Mouse (Mus musculus) small intestine, adult 2 months (tissue): ENCODE results near the gene Sbno1. TPM values are rescaled to one million over a fixed set of nuclear protein-coding genes. Genes with fewer than 3 reads are reported as not detected.
A peak's percentile ranks its signal among the peaks of the same experiment; 100 is the strongest.
"Not testable (repeated sequence)": the region's sequence is repeated elsewhere in the genome, so short reads cannot be mapped to it uniquely, and the experiment has no call there.

Experiments
- H3K27ac ChIP-seq: fragments of 200-500 bp; 2 replicates; pipeline ENCODE4 v1.5.1; 2012; ENCODE audit warnings: low read depth, low read length, control low read depth, inconsistent platforms; ENCODE audit not compliant: insufficient read depth
- H3K27me3 ChIP-seq: fragments of 200-500 bp; 2 replicates; pipeline ENCODE4 v1.6.1; 2012; ENCODE audit warnings: mild to moderate bottlenecking, moderate library complexity, low read length, inconsistent platforms; ENCODE audit not compliant: control insufficient read depth, insufficient read depth
- H3K36me3 ChIP-seq: fragments of 200-500 bp; 2 replicates; pipeline ENCODE4 v1.6.1; 2012; ENCODE audit warnings: mild to moderate bottlenecking, low read length, control low read depth, inconsistent platforms; ENCODE audit not compliant: control insufficient read depth, insufficient read depth
- H3K4me1 ChIP-seq: fragments of 200-500 bp; 2 replicates; pipeline ENCODE4 v1.6.1; 2012; ENCODE audit warnings: low read length, inconsistent platforms, mixed read lengths; ENCODE audit not compliant: control insufficient read depth, insufficient read depth, insufficient read length
- H3K4me3 ChIP-seq: fragments of 200-500 bp; 2 replicates; pipeline ENCODE4 v1.5.1; 2012; ENCODE audit warnings: low read depth, mild to moderate bottlenecking, control low read depth, inconsistent platforms, low read length, moderate library complexity
- CTCF ChIP-seq: fragments of 200-500 bp; IDR thresholded peaks from 2 replicates; pipeline ENCODE4 v1.5.1; 2012; ENCODE audit warnings: low read depth, mild to moderate bottlenecking, control low read depth, inconsistent platforms, low read length, moderate library complexity, mixed read lengths; ENCODE audit not compliant: insufficient replicate concordance, insufficient read length; ENCODE audit errors: extremely low read depth
- POLR2A ChIP-seq: fragments of 200-500 bp; IDR thresholded peaks from 2 replicates; pipeline ENCODE4 v1.6.1; 2012; ENCODE audit warnings: low read depth, mild to moderate bottlenecking, control low read depth, inconsistent platforms, low read length, moderate library complexity
- WGBS: fragments of 180-500 bp; shearing (Covaris S2); methylation state at CpG from one replicate; pipeline ENCODE4 v1.1.7; 2018; 5-methylcytosine and 5-hydroxymethylcytosine counted together
- polyA plus RNA-seq: library from polyadenylated mRNA; depleted of rRNA; stranded (reverse); fragments of >200 nt; gene quantifications from 2 replicates; pipeline ENCODE4 v1.2.3, GENCODE M21; 2012

The Sbno1 gene
- polyA plus RNA-seq, 1 experiment: 8.1 TPM

DNA sequence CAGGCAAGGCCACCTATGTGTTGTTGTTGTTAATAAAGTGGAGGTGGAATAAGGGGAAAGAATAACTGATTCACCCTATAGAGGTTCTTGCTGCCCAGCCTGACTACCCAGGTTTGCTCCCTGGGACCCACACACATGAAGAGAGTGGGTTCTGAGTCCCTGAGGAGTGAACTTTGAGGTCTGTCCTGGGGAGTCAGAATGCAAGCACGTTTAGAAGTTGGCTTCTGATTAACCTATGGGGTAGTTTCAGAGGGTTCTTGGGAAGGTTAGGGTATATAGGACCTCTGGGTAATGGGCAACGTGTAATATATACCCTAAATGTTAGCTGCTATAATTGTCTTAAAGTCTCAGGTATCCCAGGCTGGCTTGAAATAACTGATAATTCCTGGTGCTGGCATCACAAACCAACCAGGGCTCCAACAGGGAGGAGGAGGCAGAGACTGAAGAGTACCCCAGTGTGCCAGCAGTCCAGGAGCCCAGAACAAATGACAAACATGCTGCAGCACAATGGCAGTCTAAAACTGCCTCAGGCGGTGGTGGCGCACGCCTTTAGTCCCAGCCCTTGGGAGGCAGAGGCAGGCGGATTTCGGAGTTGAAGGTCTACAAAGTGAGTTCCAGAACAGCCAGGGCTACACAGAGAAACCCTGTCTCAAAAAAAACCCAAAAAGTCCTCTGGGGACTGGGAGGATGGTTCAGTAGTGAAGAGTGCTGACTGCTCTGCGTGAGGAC, 36.7 kb upstream of the Sbno1 start:
- Histone ChIP-seq H3K27ac (no peak overlapping the region), H3K36me3 (peaks cover 56% of the 10 kb centered on the region), H3K27me3 (no peaks in the 10 kb centered on the region), H3K4me3 (no peak overlapping the region), H3K4me1 (no peaks in the 10 kb centered on the region)
- 87% methylated on average over 8 of the region's 8 CpGs for WGBS
- TF ChIP-seq POLR2A (no peak), CTCF (no peak)

DNA sequence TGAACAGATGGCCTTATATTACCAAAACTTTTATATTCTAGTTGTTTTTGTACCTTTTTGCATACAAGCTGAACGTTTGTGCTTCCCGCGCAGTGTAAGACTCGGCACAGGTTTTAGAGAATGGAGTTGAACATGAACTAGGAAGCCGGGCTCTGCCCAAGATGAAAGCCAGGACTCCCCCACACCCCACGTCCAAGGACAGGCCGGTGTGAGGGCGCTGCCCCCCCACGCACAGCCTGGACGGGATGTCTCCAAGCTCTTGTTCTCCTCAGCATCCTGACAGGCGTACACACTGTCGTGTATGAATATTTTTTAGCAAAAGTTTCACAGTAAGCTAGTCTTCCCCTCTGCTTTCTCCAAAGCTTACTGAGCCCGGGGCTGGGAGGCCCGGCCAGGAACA, 35.1 kb upstream of the Sbno1 start:
- peaks cover 65% of the 10 kb centered on the region for H3K36me3 ChIP-seq

DNA sequence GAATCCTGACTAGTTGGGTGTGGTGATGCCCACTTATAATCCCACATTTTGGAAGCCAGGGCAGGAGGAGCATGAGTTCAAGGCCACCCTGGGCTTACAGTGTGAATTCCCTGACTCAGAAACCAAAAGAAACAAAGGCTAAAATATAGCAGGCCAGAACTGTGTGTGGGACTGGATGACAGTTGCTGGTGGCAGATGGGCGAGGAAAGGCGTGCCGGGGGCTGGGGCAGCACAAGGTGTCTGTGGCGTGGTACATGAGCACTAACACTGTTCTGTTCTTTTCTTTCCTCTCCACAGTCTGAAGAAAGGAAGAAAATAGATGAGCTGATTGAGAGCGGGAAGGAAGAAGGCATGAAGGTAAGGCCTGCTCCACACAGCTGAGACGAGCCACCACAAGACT, 31.0 kb upstream of the Sbno1 start:
- 89% methylated on average over 6 of the region's 6 CpGs for WGBS
- Histone ChIP-seq H3K27me3 (no peaks in the 10 kb centered on the region), H3K36me3 (peaks cover 72% of the 10 kb centered on the region), H3K4me1 (peaks cover 21% of the 10 kb centered on the region), H3K27ac (no peak overlapping the region), H3K4me3 (no peak overlapping the region)
- TF ChIP-seq CTCF: no peak
- no peak for TF ChIP-seq POLR2A

More for the DNA sequence above, 35.1 kb upstream of the Sbno1 start:
- H3K27ac ChIP-seq, H3K27me3 ChIP-seq, H3K4me1 ChIP-seq, H3K4me3 ChIP-seq: not testable (repeated sequence)
- 89% methylated on average over 14 of the region's 14 CpGs for WGBS

DNA sequence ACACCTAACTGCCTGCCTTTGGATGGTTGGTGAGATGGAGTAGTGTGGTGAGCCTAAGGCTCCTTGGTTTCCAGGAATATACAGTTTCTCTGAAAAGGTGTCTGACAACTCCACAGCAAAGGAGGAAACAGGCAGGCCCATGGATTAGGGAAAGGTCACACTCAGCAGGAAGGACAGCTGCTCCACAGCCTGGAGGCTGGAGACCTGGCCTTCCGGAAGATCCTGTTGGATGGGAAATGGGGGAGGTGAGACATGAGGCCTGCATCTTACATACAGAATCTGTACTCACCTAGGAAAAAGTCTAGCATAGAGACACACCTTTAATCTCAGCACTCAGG, 28.2 kb upstream of the Sbno1 start:
- H3K4me3 ChIP-seq: no peak overlapping the region; the same call in 1 of the 2 replicates
- 57% methylated on average over 1 of the region's 1 CpGs for WGBS
- H3K36me3 ChIP-seq: peaks cover 61% of the 10 kb centered on the region
- peak overlapping the region; percentile 77 for H3K27ac ChIP-seq
- no peak for TF ChIP-seq CTCF
- no peak for TF ChIP-seq POLR2A
- no peaks in the 10 kb centered on the region for H3K27me3 ChIP-seq
- H3K4me1 ChIP-seq: peaks cover 38% of the 10 kb centered on the region

DNA sequence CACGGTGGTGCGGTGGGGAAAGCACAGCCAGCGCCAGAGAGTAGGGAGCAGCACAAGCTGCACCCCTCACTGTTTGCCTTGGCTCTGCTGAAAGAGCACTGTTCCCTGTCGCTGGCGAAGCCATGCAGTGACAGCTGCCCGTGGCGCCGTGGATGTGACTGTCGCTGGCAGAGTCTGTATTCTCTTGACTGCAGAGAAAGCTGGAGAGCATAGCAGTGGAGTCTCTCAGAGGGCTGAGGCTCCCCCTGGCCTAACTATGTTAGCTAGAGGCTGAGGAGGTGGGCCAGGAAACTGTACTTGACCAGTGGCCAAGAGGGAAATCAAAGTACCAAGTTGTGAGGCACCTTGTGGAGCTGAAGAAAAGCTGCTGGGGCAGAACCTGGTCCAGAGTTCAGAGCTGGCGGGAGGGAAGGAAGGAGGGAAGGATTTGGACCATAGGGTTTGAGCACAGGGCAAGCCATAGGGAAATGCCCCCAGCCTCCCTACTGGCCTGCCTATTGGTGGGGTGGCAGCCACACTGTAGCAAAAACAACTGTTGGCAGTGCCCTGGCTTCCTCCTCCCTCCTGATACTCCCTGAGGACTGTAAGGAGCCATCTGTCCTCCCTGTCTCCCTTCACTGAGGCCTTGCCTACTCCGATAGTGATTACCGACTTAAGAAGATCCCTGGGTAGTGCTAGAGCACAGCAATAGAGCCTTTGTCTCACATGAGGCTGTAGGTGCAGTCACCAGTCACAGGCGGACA, 27.7 kb upstream of the Sbno1 start:
- Histone ChIP-seq H3K4me3 (peak overlapping the region; percentile 51), H3K4me1 (peaks cover 40% of the 10 kb centered on the region), H3K36me3 (peaks cover 60% of the 10 kb centered on the region), H3K27me3 (no peaks in the 10 kb centered on the region), H3K27ac (peak overlapping the region; percentile 77)
- WGBS: 27% methylated on average over 13 of the region's 13 CpGs
- TF ChIP-seq POLR2A (no peak), CTCF (no peak)

DNA sequence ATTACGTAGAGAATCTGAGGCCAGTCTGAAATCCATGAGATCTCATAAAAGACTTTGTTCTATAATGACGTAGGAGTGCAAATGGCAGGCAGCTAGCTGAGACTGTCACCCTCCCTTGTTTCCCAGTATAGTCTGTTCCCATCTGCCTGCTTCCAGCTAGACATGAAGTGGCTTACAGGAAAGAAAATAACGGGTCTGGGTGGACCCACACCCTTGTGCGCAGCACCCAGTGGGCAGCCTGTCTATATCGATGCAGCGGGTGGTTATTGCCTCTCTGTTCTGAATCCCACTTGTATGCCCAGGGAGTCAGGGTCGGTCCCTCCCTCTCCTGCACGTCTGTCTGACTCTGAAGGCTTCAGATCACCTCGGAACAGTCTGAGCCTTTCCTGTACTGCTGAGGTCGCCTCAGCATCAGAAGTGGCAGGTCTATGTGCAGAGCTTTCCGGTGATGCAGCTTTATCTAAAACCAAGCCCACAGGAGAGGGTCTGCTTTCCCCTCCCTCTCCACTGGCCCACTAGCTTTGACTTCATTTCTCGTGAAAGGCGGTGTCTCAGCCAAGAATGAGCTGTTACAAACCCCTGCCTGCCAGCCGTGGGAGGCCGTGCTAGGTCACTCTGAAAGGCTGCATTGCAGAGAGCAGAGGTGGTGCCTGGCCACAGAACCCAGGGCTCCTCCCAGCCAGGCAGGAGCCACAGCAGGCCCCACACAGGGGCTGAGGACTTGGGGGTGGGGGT, 26.9 kb upstream of the Sbno1 start:
- no peaks in the 10 kb centered on the region for H3K27me3 ChIP-seq
- no peak for TF ChIP-seq CTCF
- H3K27ac ChIP-seq: peak overlapping the region; percentile 77
- peaks cover 41% of the 10 kb centered on the region for H3K4me1 ChIP-seq
- 53% methylated on average over 15 of the region's 15 CpGs for WGBS
- H3K36me3 ChIP-seq: peaks cover 59% of the 10 kb centered on the region
- H3K4me3 ChIP-seq: peak overlapping the region; percentile 51

DNA sequence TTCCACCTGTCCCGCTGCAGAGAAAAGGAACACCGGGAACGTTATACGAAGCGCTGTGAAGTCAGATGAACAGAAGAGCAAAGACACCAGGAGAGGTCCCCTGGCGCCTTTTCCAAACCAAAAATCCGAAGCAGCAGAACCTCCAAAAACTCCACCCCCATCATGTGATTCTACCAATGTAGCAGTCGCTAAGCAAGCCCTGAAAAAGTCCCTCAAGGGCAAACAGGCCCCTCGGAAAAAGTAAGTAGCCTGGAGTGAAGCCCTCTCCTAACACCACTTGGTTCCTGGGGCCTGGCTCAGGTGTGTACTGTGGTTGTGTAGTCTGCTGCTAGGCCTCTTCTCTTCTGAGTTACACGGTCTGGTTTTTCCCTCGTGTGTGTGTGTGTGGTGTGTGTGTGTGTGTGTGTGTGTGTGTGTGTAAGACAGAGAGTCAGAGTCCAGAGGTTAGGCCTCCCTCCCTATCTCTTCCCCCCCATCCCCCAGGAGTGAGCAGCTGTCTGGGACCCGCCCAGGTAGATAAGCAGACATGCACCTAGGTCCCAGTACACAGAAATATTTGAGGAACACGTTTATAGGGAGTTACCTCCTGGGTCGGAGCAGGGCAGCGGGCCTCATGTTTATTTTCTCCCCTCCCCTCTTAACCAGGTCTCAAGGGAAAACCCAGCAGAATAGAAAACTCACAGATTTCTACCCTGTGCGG, 25.0 kb upstream of the Sbno1 start:
- Histone ChIP-seq H3K4me3 (peak overlapping the region; percentile 51), H3K27ac (peak overlapping the region; percentile 88), H3K27me3 (no peaks in the 10 kb centered on the region), H3K36me3 (peaks cover 44% of the 10 kb centered on the region), H3K4me1 (peaks cover 45% of the 10 kb centered on the region)
- no peak for TF ChIP-seq POLR2A
- TF ChIP-seq CTCF: no peak
- 30% methylated on average over 16 of the region's 16 CpGs for WGBS
